Mouse (Mus musculus) spleen, embryonic (tissue): ENCODE measurements around the gene Fndc3b.

ENCODE experiments used
- CTCF ChIA-PET: fragments of 350-600 bp; sonication (Branson Sonifier 250); formaldehyde crosslinking; loops from one replicate; lab custom pipeline; 2022; lab: Charles Lee

The Fndc3b gene

DNA sequence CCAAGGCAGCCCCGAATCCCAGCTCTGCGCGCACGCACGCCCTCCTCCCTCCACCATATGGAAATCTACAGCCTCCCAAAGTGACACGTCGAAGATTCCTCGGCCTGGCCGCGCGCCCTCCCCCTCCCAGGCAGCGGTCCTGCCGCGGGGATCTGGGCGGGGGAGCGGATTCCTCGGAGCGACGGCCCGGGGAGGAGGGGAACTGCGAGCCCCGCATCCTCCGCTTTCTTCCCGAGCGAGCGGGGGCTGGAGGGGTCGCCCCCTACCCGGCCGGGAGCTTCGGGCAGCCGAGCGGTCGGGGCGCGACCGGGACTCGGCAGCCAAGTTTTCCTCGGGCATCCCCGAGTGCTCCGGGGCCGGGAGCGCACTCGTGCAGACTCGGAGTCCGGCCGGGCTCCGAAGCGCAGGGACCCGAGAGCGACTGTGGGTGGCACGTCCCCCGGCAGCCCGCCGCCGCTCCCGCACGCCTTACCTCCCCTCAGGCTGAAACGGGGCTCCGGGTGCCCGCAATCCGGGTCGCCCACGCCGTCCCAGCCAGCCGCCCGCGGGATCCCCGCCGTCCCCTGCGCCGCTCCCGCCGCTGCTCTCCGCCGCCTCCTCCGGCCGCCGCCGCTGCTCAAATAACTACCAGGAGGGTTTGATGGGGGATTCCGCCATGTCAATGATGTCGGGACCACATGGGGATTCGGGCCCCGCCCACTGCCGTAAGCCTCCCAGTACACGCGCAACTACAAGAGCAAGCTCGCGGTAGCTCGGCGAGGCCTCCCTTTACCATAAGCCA lies at the start of gene Fndc3b:
Gene Fndc3b (minus strand): TSS at position 660 of the 781 bp plus-strand sequence.
- CTCF ChIA-PET: no interaction called here

DNA sequence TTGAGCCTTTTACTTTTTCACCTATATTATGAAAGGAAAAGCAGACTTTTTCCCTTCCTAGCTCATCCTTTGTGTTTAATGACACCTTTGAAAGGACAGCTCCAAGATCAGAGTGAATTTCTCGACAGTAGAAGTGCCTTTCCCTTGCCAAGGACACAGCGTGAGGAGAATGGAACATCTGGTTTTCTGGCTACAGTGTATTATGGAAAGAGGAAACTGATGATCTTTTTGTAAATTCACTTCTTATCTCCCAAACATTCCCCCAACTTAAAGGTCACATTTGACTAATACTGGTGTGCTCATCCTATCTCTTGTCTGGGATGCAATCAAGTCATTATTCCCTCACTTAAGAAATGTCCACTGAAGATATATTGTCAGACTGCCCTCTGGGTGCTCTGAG lies 49.2 kb upstream of the Fndc3b start:
- CTCF ChIA-PET: no interaction called here

DNA sequence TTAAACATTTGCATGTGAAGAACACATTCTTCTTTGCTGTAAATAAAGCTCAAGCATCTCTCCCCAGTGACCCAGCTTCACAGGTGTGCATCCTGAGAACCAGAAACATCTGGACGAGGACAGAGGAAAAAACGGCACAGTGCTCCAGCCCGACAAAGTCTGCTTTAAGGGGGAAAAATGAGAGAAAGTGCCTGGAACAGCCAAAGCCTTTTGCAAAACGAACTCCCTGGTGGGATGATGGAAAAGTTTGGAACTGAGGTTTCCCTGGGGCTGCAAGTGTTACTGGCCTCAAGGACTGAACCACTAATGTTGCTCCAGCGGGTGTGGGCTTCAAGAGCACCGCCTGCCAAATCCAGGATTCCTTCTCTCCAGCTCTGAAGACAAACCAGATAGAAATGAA lies 47.9 kb upstream of the Fndc3b start:
- CTCF ChIA-PET: interaction anchor here (0.7 kb wide), 1 partner anchor 89 kb away, joined by 4 read pairs; no protein-coding TSS in a partner anchor

DNA sequence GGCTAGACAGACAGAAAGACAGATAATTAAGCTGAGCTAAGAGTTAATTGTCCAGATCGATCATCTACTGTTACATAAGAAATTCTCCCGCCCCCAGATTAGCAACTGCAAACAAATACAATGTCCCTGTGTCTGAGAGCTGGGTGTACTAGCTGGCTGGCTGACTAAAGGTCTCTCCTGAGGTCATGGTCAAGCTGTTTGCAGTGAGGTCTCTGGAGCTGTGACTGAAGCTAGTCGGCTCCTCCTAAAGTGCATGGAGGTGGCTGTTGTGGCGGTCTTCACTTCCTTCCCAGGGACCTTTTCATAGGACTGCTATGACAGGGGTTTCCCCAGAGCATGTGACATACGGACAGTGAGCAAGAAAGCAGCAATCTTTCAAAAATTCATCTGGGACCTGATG lies 40.5 kb upstream of the Fndc3b start:
- CTCF ChIA-PET: no interaction called here

DNA sequence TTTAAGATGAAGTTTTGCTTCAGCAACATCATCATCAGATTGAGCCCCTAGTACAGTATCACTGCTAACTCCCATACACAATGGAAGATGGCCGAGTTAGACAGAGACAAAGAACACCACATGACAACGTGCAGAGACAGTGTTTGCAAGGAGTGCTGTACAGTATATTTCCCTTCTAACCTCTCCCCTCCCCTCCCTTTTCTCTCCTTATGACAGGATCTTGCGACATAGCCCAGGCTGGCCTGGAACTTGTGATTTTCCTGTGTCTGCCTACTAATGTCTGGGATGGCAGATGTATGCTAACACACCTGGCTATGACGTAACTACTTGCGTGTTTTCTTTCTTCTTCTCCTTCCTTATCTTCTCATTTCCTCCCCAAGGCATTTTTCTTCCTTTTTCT lies 40.0 kb upstream of the Fndc3b start:
- CTCF ChIA-PET: no interaction called here

DNA sequence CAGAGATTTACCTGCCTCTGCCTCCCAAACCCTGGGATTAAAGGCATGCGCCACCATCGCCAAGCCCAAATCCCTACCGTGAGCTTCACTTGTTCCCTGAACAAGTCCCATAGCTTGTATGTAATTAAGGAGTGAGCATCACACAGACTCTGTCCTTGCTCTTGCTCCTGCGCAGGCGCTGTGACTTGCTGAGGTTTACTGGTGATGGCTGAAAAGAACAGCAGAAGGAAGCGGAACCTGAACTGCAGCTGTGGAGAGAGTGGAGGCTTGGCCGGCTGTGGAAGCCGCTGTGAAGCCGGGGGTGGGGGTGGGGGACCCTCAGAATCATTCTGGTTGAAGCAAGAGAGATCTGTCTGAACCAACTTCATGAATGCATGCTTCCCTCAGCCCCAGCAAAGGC lies 34.5 kb upstream of the Fndc3b start:
- CTCF ChIA-PET: no interaction called here

DNA sequence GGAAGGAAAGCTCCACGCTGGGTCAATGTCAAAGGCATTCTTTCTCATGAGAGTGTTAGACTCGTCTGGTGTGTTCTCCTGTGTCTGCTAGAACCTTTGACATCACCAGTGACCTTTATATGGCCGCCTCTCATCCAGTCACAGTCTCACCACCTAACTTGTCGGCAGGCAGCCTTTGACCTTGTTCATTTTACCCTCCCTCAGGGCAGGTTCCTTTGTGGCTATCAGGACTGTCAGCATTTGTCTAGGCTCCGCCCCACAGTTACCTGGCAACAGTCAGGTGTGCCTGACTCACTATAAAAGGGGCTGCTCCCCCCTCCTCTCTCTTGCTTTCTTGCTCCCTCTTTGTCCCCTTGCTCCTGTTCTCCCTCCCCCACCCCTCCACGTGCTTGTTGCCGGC lies 33.6 kb upstream of the Fndc3b start:
- CTCF ChIA-PET: no interaction called here

DNA sequence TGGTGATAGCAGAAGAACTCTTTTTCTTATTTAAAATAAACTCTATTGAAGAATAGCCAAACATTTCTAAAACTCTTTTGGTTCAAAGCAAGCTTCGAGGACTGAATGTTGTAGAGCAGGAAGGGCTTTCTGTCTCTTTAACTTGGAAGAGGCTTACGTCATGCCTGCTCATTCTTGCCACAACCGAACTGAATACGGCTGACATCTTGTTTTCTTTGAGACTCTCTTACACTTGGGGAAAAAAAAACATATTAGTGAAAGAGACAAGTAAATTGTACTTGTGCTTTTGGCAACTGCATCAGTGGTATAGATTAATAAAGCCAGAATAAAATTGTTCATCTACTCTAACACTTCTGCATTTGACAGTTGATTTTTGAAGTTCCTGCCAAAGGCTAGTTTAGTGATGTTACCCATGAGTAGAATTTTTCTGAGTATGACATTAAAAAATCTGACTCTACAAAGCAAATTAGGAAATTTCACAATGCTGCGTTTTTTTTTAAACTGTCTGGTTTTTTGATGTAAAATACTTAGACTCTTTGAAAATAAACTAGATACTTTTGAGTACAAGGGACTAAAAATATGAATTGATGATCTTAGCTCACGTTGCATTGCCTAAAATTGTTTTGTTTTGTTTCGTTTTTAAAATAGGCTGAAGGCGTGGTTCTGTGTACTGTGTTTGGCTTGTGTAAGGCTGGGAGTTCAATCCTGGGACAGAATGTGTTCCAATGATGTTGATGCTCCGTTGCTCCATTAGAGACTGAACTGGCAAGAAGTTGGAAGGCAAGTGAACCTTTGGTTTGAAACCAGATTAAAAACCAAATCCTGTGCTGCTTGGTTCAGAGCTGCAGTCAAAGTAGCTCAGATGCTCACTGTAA lies 32.4 kb upstream of the Fndc3b start:
- CTCF ChIA-PET: interaction anchor here (0.6 kb wide), 1 partner anchor 789 kb away, joined by 3 read pairs; no protein-coding TSS in a partner anchor

DNA sequence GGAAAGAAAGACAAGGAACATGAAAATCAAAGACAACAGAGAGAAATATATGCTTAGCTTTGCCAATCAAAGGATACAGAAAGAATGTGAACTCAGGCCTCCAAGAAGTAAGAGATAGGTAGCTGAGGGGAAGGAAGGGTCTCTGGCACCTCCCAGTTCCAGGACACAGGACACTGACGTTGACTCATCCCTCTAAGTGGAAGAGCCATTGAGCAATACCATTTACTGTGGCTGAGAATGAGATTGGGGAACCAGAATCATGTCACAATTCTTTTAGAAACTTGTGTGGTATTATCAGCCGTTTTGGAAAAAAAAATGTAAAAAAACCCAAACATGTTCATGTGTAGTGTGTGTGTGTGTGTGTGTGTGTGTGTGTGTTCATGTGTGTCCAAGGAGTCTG lies 31.0 kb upstream of the Fndc3b start:
- CTCF ChIA-PET: no interaction called here

DNA sequence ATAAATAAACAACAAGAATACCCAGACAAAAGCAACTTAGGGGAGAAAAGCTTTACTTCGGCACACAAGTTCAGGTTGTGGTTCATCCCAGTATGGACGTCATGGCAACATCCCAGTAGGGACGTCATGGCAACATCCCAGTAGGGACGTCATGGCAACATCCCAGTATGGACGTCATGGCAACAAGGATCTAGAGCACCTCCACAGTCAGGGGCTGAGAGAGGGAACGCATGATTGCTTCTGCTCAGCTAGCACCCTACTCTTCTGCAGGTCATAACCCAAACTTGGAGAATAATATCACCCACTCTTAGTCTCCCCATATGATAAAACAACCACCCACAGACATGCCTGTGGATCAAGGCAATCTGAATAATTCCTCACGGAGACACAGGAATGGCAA lies 29.0 kb upstream of the Fndc3b start:
- CTCF ChIA-PET: no interaction called here

DNA sequence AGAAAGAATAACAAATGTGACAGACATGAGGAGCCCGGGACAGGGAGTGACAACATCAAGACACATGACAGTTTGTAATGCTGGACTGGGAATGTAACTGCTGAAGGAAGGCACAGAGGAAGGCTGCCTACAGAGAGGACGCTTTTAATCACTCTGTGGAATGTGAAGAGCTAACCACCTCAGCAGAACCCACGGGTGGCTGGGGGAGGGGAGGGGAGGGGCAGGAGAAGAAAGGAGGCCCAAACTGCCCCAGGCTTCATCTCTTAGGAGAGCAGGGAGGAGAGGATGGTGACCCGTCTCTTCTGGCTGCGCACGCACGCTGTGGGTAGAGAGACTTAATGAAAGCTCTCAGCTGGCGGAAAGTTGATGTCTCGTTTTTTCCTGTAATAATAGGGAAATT lies 25.1 kb upstream of the Fndc3b start:
- CTCF ChIA-PET: no interaction called here

DNA sequence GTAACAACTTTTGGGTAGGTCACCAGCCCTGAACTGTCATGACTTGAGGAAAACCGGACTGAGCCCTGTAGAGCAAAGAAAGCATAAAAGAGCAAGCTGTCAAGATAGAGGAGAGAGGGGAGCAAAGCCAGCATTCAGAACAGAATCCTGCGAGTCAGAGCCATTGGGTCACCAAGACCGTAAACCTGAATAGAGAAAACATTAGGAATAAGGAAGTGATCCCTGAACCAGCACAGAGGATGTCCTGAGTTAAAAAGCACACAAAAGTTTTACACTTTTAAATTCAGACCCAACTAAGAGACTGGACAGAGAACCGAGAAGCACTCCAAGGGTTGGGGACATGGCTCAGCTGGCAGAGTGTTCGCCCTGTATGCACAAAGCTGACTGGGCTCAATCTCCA lies 24.0 kb upstream of the Fndc3b start:
- CTCF ChIA-PET: no interaction called here

DNA sequence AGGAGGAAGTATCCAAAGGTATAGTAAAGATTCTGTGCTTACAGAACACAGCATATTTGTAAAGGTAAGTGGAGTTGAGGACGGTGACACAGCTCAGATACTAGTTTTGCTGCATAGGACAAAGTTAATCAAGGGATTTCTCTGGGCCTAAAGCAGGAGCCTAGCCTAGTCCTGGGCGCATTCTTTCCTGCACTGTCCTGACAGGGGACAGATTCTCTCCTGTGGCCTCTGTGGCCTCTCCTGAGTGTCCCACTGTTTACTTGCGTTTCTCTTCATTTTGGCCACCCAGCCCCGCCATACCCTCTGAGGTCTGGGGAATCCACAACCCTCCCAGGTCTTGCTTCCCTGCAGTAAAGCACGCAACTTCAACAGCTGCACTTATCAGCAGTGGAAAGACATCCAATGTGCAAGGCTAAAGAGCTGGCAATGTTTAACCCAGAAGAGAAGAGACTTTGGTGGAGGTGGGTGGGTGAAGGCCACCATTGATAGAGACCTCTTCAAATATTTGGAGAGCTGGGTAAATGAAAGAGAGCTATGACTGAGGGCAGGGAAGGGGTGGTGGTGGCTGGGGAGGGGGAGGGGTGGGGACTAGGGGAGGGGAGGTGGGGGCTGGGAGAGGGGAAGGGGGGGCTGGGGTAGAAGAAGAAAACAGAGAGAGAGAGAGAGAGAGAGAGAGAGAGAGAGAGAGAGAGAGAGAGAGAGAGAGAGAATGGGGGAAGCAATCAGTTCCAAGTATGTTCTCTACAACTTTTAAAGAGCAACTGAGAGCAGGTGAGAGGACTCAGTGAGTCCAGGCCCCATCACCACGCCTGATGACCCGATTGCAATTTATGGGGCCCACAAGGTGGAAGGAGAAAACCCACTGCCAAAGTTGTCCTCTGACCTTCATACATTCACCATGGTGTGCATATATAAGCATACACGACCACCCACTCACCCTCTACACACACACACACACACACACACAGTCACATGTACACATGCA lies 18.0 kb upstream of the Fndc3b start:
- CTCF ChIA-PET: no interaction called here

DNA sequence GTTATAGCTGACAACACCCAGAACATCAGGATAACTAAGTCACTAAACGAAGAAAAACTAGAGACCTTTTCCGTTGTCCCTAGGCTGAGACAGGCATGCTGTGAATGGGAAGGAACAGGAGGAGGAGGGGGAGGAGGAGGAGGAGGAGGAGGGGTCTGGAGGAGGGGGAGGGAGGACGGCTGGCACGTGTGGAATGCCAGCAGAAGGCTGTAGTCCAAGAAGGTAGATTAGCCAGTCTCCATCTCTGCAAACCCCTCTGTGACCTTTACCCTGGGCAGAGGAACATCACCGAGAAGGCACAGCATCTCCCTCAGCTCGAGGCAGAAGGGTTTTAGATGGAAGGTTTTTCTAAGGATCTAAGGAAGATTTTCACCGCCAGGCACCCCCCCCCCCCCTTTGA lies 17.1 kb upstream of the Fndc3b start:
- CTCF ChIA-PET: no interaction called here

DNA sequence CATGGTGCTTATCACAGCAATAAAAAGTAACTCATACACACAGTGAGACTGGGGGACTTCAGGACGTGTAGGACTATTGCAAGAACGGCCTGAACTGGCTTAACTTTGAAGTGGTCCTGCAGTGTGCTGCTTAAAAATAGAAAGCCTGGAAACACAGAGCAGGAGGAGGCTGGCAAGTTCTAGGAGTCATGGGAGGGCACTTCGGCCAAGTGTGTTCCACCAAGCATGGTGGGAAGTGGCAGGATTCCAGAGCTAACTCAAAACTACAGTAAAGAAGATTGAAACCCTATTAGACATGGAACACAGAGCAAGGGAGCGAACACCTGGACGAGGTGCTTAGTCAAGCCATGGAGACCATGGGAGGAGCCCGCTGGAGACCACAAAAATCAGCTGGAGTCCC lies 14.6 kb upstream of the Fndc3b start:
- CTCF ChIA-PET: no interaction called here

DNA sequence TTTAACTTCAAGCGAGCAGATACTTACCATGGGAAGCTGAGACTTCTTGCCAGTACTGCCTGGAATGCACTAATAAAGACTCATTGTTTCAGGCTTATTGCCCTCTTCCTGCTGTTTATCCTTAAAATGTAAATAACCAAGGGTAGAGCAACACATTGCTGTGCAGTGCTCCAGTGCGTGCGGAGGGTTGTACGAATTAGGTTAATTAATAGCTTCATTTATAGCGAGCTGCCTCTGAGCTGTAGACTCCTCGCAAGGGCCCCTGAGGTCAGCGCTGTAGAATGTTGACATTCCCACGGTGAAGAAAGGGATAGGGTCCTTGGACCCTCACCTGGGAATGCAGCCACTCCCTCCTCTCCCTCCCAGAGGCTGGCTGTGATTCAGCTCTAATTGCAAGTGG lies 13.1 kb upstream of the Fndc3b start:
- CTCF ChIA-PET: no interaction called here

DNA sequence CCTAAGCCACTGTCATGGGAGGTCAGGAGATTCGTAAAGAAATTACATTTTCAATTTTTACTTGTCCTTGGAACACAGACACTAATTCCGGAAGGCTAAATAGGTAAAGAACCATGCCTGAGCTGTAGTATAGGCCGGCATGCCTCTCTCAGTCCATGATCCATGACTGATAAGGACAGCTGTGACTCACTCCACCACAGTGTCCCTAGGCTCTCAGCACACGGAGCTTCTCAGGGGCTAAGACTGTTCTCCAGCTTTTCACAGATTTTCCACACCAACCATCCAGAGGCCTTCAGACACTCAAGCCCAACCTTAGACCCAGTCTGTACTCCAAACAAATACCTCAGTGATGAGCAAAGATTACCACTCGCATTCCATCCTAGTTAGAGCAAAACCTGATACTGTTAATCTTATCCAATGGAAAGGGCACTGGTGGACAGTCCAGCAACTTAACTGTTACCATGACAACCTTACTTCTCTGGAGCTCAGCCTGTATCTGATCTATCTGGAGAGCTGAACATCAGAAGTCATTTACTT lies 7.8 kb upstream of the Fndc3b start:
- CTCF ChIA-PET: no interaction called here

DNA sequence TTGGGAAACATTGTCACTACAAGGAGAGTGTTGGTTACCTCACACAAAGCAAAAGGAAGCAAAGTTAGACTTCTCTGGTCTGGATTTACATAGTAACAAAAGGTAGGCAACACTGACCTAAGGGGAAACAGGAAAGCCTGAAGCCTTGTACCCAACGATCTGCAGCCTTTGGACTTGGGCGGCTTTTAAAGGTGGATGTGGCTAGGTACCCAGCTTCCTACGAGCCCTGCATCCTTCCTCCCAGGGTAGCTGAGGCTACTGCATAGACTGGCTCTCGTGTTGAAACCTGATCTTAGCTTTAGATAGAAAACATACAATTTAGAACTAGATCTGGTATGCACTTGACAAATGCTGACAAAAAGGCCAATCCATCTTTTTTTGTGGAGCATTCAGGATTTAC lies 2.9 kb upstream of the Fndc3b start:
- CTCF ChIA-PET: no interaction called here

DNA sequence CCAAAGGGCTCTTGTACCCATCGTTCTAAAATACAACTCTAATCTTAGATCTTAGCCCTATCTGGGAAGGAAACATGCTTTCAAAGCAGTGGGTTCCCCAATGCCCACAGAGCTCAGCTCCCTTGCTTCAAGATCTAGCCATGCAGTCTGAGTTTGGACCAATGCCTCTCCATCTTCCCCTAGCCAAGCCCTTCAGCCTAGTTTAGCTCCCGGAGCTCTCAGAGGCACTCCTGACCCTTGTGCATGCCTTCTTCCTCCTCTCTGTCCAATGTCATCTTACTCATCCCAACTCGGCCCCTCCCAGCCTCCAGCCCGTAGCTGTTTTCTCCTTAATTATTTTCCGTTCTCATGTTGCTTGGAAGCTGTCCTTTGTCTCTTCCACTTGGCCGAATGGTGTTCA lies 1.3 kb upstream of the Fndc3b start:
- CTCF ChIA-PET: no interaction called here

DNA sequence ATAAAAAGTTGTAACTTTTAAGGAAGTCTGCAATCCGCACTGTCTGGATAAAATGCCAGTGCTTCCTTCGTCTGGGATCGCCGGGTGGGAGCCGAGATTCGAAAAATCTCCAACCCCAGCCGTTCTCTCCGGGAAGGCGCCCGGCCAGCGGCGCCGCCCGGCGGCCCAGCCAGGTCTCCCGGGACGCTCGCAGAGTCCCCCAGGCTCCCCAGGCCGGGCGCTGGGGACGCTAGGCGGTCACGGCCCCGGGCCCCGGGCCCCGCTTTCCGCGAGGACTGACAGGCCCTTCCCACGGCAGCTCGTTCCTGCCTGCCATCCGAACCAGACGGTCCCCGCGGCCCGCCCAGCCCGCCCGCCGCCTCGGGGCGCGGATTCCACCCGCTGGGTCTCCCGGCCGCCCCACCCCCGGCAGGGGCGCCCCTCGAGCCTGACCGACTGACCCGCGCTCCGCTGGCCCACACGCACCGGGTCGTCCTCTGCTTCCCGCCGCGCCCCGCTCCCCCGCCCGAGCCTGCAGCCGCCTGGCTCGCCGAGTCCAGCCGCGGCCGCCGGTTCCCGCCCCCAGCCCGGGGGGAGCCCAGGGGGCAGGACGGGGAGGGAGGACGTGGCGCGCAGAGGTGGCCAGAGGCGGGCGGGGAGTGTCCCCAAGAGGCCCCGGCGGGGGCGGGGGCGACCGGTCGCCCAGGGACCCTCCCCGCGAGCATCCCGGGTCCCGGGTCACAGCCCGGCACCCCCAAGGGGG lies 1.0 kb downstream of the Fndc3b start:
- CTCF ChIA-PET: no interaction called here
